Mouse (Mus musculus) T-cell, adult 2 months (primary cell): ENCODE data around the gene S100a3.

Source experiments
- DNase-seq: peaks from one replicate; pipeline ENCODE4 v3.0.0; 2022; ENCODE audit warnings: low spot score

S100a3 gene

DNA sequence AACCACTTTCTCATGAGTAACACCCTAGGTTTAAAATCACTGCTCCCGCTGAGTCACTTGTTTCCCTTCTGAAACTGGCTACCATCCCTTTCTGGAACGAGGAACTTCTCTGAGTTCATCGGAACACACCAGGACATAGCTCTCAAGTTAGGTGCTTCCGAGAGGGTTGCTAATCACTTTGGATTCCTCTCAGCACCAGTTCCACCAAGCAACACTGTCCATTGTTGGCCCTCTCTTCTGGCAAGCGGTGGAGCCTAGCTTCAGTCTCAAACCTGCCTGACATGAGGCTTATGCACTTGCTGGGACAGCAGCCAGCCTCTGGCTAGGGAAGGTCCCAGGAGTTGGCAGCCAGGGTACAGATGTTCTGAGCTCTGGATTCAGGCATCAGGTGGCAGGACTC, 14.3 kb downstream of the S100a3 start:
- no peak for DNase-seq

DNA sequence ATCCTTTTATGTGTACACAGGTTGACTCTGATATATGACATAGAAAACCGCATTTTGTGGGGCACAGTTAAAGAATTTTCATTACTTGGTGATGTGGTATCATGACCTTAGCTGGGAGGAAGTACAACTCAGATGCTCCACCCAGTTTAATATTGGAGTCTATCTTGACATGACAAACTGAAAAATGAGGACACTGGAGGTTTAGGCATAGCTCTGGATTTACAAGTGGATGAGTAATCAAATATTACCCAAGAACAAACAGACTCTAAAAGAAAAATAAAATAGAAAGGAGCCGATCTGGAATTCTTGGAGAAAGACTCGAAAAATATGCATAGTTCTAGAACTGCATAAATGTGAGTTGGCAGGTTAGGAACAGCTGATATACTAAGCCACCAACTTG, 14.9 kb downstream of the S100a3 start:
- DNase-seq, result no peak

- DNase-seq, result no peak
These were observed 16.1 kb downstream of the S100a3 start for GRCm38 (mm10) chr3:90576351-90577001.

- no peak for DNase-seq
These were observed 19.1 kb downstream of the S100a3 start for GRCm38 (mm10) chr3:90579433-90579832.

GRCm38 (mm10) chr3:90581141-90581540, 20.8 kb downstream of the S100a3 start:
- DNase-seq, result no peak

DNA sequence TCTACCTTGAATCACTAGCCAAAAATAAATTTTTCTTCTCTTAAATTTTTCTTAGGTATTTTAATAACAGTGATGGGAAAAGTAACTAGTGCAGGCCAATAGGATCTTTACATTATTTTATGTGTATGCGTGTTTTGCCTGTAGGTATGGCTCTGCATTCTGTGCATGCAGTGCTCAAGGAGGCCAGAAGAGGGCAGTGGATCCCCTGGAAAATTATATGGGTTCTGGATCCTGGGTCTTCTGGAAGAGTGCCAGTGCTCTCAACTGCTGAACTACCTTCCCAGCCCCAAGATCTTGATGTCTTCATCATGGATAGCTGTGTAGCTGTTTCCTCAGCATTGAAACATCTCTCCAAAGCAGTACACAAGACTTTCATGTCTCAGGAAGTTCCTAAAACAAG, 21.8 kb downstream of the S100a3 start:
- DNase-seq, result no peak

- DNase-seq, result no peak
These were observed 22.2 kb downstream of the S100a3 start for GRCm38 (mm10) chr3:90582556-90582955.

DNA sequence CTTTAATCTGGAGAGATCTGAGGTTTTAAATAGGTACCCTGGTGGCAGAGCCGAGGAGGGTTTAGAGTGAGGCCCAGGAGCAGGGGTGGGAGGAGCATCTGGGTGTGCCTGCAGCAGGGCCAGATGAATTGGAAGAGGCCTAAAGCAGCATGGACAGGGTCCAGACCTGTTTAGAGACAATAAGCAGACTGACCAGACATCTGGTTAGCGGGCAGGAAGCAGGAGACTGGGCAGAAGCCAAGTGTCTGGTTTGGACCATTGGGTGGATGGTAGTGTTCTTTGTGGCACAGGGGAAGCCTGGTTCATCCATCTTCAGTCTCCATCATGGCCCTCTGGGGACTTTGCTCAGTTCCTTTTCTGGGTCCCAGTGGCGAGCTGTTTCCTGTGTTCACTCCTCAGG, 23.5 kb downstream of the S100a3 start:
- no peak for DNase-seq

- peak; percentile 65 for DNase-seq
These were observed 25.2 kb downstream of the S100a3 start for GRCm38 (mm10) chr3:90585595-90585994.

- DNase-seq, result peak; percentile 48
These were observed 25.8 kb downstream of the S100a3 start for GRCm38 (mm10) chr3:90586016-90586643.

DNA sequence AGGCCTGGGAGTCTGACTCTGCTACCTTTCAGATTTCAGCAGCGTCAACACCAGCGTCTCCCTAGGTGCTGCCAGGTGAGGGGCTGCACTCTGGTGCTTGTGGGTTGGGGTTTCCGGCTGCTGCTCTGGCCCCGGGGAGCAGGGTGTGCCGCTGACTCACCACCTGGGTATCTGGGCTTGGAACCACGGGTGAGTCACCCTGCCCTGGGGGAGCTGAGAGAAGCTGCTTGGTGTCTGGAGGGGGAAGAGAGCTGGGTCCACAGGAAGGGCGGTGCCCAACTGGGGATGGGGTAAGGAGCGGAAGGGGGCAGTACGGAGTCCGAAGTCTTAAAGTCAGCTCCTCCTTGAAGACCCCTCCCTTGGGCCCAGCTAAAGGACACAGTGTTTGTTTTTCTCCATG, 26.5 kb downstream of the S100a3 start:
- peak; percentile 92 for DNase-seq

DNA sequence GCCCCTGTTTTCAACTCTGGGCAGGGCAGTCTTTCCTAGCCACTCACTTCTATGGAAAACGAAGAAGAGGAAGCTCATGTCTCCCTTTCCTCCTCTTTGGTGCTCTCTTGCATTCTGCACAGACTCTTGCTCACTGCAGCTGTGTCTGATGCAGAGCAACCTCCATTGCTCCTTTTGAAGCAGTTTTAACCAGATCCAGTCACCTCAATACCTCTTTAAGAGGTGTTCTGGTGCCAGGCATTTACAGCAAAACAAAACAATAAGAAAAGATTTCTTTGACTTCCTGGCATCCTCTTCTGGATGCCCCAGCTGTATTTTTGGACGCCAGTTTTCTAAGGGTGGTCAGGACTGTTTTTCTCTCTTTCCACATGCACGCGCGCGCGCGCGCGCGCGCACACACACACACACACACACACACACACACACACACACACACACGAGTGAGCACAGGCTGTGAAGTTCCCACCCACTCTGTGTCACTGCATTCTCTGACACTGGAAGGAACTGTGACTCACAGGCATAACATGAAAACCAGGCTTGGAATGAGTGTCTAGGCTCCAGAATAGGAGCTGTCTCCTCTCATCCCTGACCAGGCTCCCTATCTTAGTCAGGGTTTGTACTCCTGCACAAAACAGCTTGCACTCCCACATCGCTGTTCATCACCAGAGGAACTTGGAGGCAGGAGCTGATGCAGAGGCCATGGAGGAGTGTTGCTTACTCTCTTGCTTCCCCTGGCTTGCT, 27.2 kb downstream of the S100a3 start:
- peak; percentile 31 for DNase-seq

- DNase-seq, result peak; percentile 50
These were observed 29.0 kb downstream of the S100a3 start for GRCm38 (mm10) chr3:90589390-90589789.

DNA sequence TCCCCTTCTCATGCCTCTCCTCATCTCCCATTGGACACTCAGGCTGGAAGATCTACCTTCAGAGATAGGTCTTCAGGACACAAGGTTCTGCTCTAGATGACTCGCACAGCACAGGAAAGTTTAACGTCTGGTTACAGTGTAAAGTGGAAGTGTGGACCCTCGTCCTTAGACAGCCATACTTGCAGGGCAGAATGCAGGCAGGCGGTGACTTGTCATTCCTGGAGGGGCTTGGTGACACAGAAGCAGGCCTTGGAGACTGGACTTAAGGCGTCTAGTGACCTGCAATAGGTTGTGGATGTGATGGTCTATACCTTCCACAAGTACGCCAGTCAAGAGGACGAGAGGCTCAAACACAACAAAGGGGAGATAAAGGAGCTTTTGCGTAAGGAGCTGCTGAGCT, 29.6 kb downstream of the S100a3 start, which contains the start of gene S100a2:
Gene S100a2, plus strand, starts transcription at position 301 of the 400 bp plus-strand sequence.
- DNase-seq, result no peak

DNA sequence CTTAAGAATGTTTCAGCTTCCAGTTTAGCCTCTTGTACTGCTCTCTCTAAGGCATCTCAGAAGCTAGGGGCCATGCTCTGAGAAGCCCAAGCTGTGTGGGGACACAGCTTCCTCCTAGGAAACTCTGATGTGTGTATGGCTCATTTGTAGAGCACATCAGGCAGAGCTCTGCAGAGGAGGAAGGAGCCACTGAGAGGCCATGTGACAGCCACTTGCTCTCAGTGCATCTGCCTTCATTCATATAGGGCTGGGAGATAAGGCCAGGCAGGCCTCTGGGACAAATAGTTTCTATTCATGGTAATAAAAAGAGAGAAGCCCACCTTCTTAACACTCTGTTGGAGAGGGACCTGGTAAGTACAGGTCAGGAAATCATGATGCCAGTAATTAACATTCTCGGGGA, 34.1 kb downstream of the S100a3 start:
- DNase-seq, result no peak

- DNase-seq, result no peak
These were observed 35.2 kb downstream of the S100a3 start for GRCm38 (mm10) chr3:90595556-90595955.

DNA sequence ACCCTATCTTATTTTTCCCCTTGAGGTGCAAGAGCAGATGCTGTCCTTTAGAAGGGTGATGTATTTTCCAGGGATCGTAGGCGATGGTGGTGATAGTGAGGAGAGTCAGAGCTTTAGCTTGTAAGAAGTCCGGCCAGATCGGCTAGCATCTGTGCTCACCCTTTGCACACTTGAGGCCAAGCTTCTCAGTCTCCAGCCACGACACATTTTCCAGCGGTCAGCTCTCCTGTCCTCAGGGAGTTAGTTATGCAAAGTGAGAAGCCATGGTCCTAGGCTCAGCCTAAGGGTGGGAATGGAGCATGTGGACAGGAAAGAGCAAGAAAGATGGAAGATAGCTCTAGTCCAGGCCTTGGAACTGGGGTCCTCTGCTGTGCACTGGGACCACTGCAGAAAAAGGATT, 36.4 kb downstream of the S100a3 start:
- DNase-seq, result no peak

- no peak for DNase-seq
These were observed 37.4 kb downstream of the S100a3 start for GRCm38 (mm10) chr3:90597736-90598135.

GRCm38 (mm10) chr3:90598212-90598611, 37.8 kb downstream of the S100a3 start:
- no peak for DNase-seq

GRCm38 (mm10) chr3:90599401-90599800, 39.0 kb downstream of the S100a3 start:
- DNase-seq, result no peak

DNA sequence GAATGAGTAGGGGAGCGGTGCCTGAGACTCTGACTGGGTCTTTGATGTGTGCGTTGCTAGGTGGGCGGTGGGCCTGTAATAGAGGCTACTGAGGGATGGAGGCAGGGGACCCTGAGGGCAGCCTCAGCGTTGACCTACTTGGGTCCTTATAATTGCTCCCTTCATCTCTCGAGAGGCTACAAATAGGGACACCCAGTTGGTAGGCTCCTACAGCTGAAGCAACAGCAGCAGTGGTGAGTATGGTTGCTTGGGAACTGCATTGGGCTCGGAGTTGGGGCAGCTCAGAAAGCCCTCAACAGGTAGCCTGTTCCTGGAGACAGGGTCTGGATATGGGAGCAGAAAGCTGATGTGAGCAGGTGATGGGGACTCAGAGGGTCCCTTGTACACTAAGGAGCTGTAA, 39.7 kb downstream of the S100a3 start:
- DNase-seq, result no peak

GRCm38 (mm10) chr3:90600458-90601195, 40.2 kb downstream of the S100a3 start:
- no peak for DNase-seq
